Mouse (Mus musculus) stomach, embryonic 14.5 days (tissue): ENCODE results near the gene Rtp4. TPM values are rescaled to one million over a fixed set of nuclear protein-coding genes. Genes with fewer than 3 reads are reported as not detected.

ENCODE experiments used
- ATAC-seq: fragments of 200-750 bp; cut with Nextera tagmentation; 2 replicates; pipeline ENCODE4 v1.8.0; 2017; ENCODE audit warnings: low read depth, moderate TSS enrichment; ENCODE audit not compliant: insufficient number of reproducible peaks, insufficient read depth, low FRiP score
- H3K27ac ChIP-seq: fragments of 300-500 bp; sonication (generic); 2 replicates; pipeline ENCODE4 v1.5.1; 2014; ENCODE audit warnings: mild to moderate bottlenecking, low read length, moderate library complexity, mixed read lengths
- H3K27me3 ChIP-seq: fragments of 300-500 bp; sonication (generic); 2 replicates; pipeline ENCODE4 v1.6.1; 2014; ENCODE audit warnings: low read length, control low read depth, mixed read lengths; ENCODE audit not compliant: control insufficient read depth, insufficient read depth
- H3K36me3 ChIP-seq: fragments of 300-500 bp; sonication (generic); 2 replicates; pipeline ENCODE4 v1.6.1; 2014; ENCODE audit warnings: mild to moderate bottlenecking, control low read depth, low read length, moderate library complexity, mixed read lengths; ENCODE audit not compliant: control insufficient read depth, insufficient read depth
- H3K4me1 ChIP-seq: fragments of 300-500 bp; sonication (generic); 2 replicates; pipeline ENCODE4 v1.6.1; 2014; ENCODE audit warnings: low read length, control low read depth, mixed read lengths; ENCODE audit not compliant: control insufficient read depth, insufficient read depth
- H3K4me2 ChIP-seq: fragments of 300-500 bp; sonication (generic); replicated peaks from 2 replicates; pipeline ENCODE4 v1.6.1; 2014; ENCODE audit warnings: low read depth, low read length, control low read depth
- H3K4me3 ChIP-seq: fragments of 300-500 bp; sonication (generic); 2 replicates; pipeline ENCODE4 v1.5.1; 2014; ENCODE audit warnings: low read depth, low read length, control low read depth
- H3K9ac ChIP-seq: fragments of 300-500 bp; sonication (generic); replicated peaks from 2 replicates; pipeline ENCODE4 v1.6.1; 2014; ENCODE audit warnings: low read depth, mild to moderate bottlenecking, control low read depth, low read length, moderate library complexity, mixed read lengths
- H3K9me3 ChIP-seq: fragments of 300-500 bp; sonication (generic); 2 replicates; pipeline ENCODE4 v1.6.1; 2016; ENCODE audit warnings: low read depth, low read length, control low read depth; ENCODE audit not compliant: control insufficient read depth
- WGBS: fragments of 180-500 bp; shearing (Covaris S2); extraction: QIAGEN DNeasy Blood & Tissue Kit; methylation state at CpG from one replicate; pipeline ENCODE4 v1.1.7; 2014; 5-methylcytosine and 5-hydroxymethylcytosine counted together
- polyA plus RNA-seq: library from polyadenylated mRNA; unstranded; fragments of >200 nt; fragmentation: Nextera tagmentation; extraction: Ambion mirVana; gene quantifications from 2 replicates; pipeline ENCODE4 v1.2.1, GENCODE M21; 2014

Rtp4 gene
- polyA plus RNA-seq, 1 experiment from 2014 or later: 4.8 TPM

GRCm38 (mm10) chr16:23542866-23543265, 22.8 kb downstream of the Rtp4 start:
- Histone ChIP-seq H3K9me3 (no peaks in the 10 kb centered on the region), H3K36me3 (no peaks in the 10 kb centered on the region), H3K27ac (no peak overlapping the region), H3K4me3 (no peak overlapping the region), H3K9ac (no peak overlapping the region), H3K4me2 (no peak overlapping the region), H3K4me1 (no peaks in the 10 kb centered on the region), H3K27me3 (no peaks in the 10 kb centered on the region)
- 72% methylated on average over 4 of the region's 4 CpGs for WGBS
- ATAC-seq: no peak

GRCm38 (mm10) chr16:23544361-23544760, 24.3 kb downstream of the Rtp4 start:
- no peak for ATAC-seq
- Histone ChIP-seq H3K9me3 (no peaks in the 10 kb centered on the region), H3K27ac (no peak overlapping the region), H3K9ac (no peak overlapping the region), H3K27me3 (no peaks in the 10 kb centered on the region), H3K4me2 (no peak overlapping the region), H3K4me3 (no peak overlapping the region), H3K4me1 (no peaks in the 10 kb centered on the region), H3K36me3 (no peaks in the 10 kb centered on the region)
- 41% methylated on average over 7 of the region's 7 CpGs for WGBS

GRCm38 (mm10) chr16:23547783-23548182, 27.7 kb downstream of the Rtp4 start:
- WGBS: 86% methylated on average over 4 of the region's 4 CpGs
- no peaks in the 10 kb centered on the region for H3K36me3 ChIP-seq
- no peak overlapping the region for H3K4me3 ChIP-seq
- no peak overlapping the region for H3K27ac ChIP-seq
- no peak for ATAC-seq
- H3K9me3 ChIP-seq: no peaks in the 10 kb centered on the region
- no peaks in the 10 kb centered on the region for H3K27me3 ChIP-seq
- H3K4me2 ChIP-seq: no peak overlapping the region
- no peaks in the 10 kb centered on the region for H3K4me1 ChIP-seq
- no peak overlapping the region for H3K9ac ChIP-seq

- 44% methylated on average over 8 of the region's 8 CpGs for WGBS
- H3K9me3 ChIP-seq: no peaks in the 10 kb centered on the region
- H3K27ac ChIP-seq: no peak overlapping the region
- no peaks in the 10 kb centered on the region for H3K4me1 ChIP-seq
- H3K36me3 ChIP-seq: no peaks in the 10 kb centered on the region
- no peak for ATAC-seq
- no peak overlapping the region for H3K9ac ChIP-seq
- no peak overlapping the region for H3K4me2 ChIP-seq
- no peaks in the 10 kb centered on the region for H3K27me3 ChIP-seq
- H3K4me3 ChIP-seq: no peak overlapping the region
These were observed 30.4 kb downstream of the Rtp4 start for GRCm38 (mm10) chr16:23550346-23550980.

- H3K4me2 ChIP-seq: no peak overlapping the region
- H3K4me1 ChIP-seq: no peaks in the 10 kb centered on the region
- no peak overlapping the region for H3K9ac ChIP-seq
- 84% methylated on average over 18 of the region's 18 CpGs for WGBS
- no peak overlapping the region for H3K27ac ChIP-seq
- ATAC-seq: no peak
- no peaks in the 10 kb centered on the region for H3K9me3 ChIP-seq
- H3K27me3 ChIP-seq: no peaks in the 10 kb centered on the region
- no peaks in the 10 kb centered on the region for H3K36me3 ChIP-seq
- H3K4me3 ChIP-seq: no peak overlapping the region
These were observed 31.0 kb downstream of the Rtp4 start for GRCm38 (mm10) chr16:23550981-23551582.

DNA sequence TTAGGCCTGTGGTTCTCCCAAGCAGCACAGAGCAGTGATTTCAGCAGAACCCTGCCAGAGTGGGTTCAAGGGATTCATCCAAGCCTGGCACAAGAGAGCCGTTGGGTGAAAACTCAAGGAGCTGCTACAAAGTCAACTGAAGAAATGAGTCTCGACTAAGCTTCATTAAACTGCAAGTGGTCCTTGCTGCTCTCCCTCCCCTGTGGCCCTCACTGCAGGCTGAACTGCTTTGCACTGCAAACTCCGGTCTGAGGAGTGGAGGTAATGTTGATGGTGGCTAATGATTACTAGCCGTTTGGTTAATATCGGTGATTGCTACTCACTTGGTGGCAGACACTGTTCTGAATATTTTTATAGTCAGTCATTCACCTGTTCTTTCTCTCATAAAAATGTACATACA, 34.6 kb downstream of the Rtp4 start:
- H3K36me3 ChIP-seq: no peaks in the 10 kb centered on the region
- H3K27me3 ChIP-seq: no peaks in the 10 kb centered on the region
- no peak overlapping the region for H3K4me3 ChIP-seq

DNA sequence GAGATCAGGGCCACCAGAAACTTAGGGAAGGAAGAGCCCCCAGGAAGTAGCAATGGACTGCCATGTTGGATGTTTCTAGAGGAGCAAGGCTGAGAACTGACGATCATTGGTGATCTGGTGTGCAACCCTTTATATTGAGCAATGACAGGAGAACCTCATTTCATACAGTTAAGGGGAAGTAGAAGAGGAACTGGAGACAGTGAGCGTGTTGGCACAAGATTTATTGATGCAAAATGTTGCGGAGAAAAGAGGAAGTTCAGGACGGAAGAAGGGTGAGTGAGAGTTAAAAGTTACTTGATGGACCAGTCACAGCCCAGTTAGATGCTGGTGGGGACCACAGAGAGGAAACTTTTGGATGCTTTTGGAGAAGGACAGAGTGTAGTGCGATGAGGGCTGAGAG, 37.1 kb downstream of the Rtp4 start:
- Histone ChIP-seq H3K9ac (no peak overlapping the region), H3K9me3 (no peaks in the 10 kb centered on the region), H3K4me1 (no peaks in the 10 kb centered on the region), H3K27me3 (no peaks in the 10 kb centered on the region), H3K4me2 (no peak overlapping the region), H3K27ac (no peak overlapping the region), H3K36me3 (no peaks in the 10 kb centered on the region), H3K4me3 (no peak overlapping the region)
- WGBS: 80% methylated on average over 5 of the region's 5 CpGs
- no peak for ATAC-seq

More for the DNA sequence above, 34.6 kb downstream of the Rtp4 start:
- H3K9ac ChIP-seq: no peak overlapping the region
- H3K4me2 ChIP-seq: no peak overlapping the region
- no peak for ATAC-seq
- no peak overlapping the region for H3K27ac ChIP-seq
- no peaks in the 10 kb centered on the region for H3K4me1 ChIP-seq
- WGBS: 85% methylated on average over 5 of the region's 5 CpGs
- no peaks in the 10 kb centered on the region for H3K9me3 ChIP-seq

- ATAC-seq: no peak
- 89% methylated on average over 2 of the region's 2 CpGs for whole genome bisulfite sequencing
These were observed 37.6 kb downstream of the Rtp4 start for GRCm38 (mm10) chr16:23557669-23558068.

More at GRCm38 (mm10) chr16:23557669-23558068, 37.6 kb downstream of the Rtp4 start:
- Histone ChIP-seq H3K36me3 (no peaks in the 10 kb centered on the region), H3K27ac (no peak overlapping the region), H3K4me1 (no peaks in the 10 kb centered on the region), H3K4me2 (no peak overlapping the region), H3K9ac (no peak overlapping the region), H3K27me3 (no peaks in the 10 kb centered on the region), H3K9me3 (no peaks in the 10 kb centered on the region), H3K4me3 (no peak overlapping the region)
